16 mouse cellular contexts compared by ENCODE assay signal in the genomic region with DNA sequence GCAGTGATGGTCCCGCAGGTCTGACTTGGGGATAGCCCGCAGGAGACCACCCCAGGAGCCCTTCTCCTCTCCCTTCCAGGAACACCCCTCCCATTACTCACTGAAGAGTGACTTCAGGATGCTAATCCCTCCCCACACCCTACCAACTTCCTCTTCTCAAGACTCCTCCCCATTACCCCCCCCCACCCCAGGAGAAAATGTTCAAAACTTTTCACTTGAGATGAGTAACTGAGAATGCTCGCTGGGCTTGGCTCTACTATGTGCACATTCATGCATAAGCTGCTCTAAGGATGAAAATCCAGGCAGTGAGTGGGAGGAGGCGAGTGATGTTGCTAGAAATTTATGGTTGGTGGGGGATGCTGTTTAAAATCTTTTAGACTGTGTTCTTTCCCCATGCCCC. TPM values are rescaled to one million over a fixed set of nuclear protein-coding genes. Genes with fewer than 3 reads are reported as not detected.
DNase-seq lines count a peak whose midpoint lies in the region; ATAC-seq and TF ChIP-seq lines count a peak whose summit lies in the region.
"Had no signal": no experiment of that assay in that cellular context is flagged by ENCODE, and none has a peak within 500 bp of the region (broad histone marks: within the 10 kb centered on the region; RNA-seq: fewer than 3 reads in every experiment).

No protein-coding gene starts in this region.

- H3K79me2 ChIP-seq in MEL (ENCODE audit: control insufficient read depth, insufficient read depth, low read length, poor library complexity) = no peaks in the 10 kb centered on the region

- H3K4me1 ChIP-seq in lung, postnatal 0 days (ENCODE audit: insufficient read depth, low read depth, low read length) = peaks cover 17% of the 10 kb centered on the region
- H3K4me1 ChIP-seq in MEL (ENCODE audit: control insufficient read depth in 1 of 2, insufficient read depth in 2 of 2, low read length in 2 of 2) = peaks cover 0 to 27% of the 10 kb centered on the region in 2 experiments; a peak in 2 of 4 replicates
- H3K4me1 ChIP-seq in stomach, embryonic 16.5 days (ENCODE audit: control insufficient read depth, insufficient read depth, low read length) = peaks cover 20% of the 10 kb centered on the region
- H3K4me1 ChIP-seq in liver, embryonic 11.5 days (replicated peaks; ENCODE audit: control insufficient read depth, insufficient read depth, low read length) = 0 out of 2 replicates have a peak, but pooled peaks cover 3% of the 10 kb centered on the region

- ATAC-seq in lung, postnatal 0 days = no peak
- peak; percentile 13 to 20; a peak in 2 of 4 replicates for ATAC-seq in hematopoietic stem cell, adult 5-6 weeks (replicated peaks in 1 of 2; ENCODE audit: insufficient read depth in 1 of 2, low FRiP score in 2 of 2, low TSS enrichment in 1 of 2, low read depth in 1 of 2, poor library complexity in 2 of 2, severe bottlenecking in 2 of 2)
- no peak for ATAC-seq in stomach, embryonic 16.5 days (ENCODE audit: insufficient read depth, low FRiP score)
- no peak for ATAC-seq in liver, embryonic 11.5 days (replicated peaks; ENCODE audit: low FRiP score)

- DNase-seq in lung, postnatal 0 days (ENCODE audit: low spot score) = peak; percentile 52
- no peak for DNase-seq in lung, postnatal 10 days
- peak; percentile 70 for DNase-seq in MEL (ENCODE audit: low read depth, low spot score)
- DNase-seq in liver, embryonic 11.5 days (ENCODE audit: low spot score) = no peak
- DNase-seq in layer of hippocampus, postnatal 25 days (ENCODE audit: extremely low spot score in 1 of 2, low spot score in 1 of 2) = no peak
- DNase-seq in cerebellum, postnatal 4 days (ENCODE audit: low spot score in 2 of 2) = no peak
- DNase-seq: cerebellum, adult 11-12 months; gastrocnemius, postnatal 25 days had no signal

- TF ChIP-seq CTCF in lung, postnatal 0 days (IDR thresholded peaks at IDR 0.05) = no peak
- TF ChIP-seq CTCF in MEL (IDR thresholded peaks at IDR 0.05 in 2 of 3, conservative IDR thresholded peaks at IDR 0.05 in 1 of 3; ENCODE audit: control insufficient read depth in 1 of 3, insufficient read depth in 1 of 3, low read depth in 2 of 3, low read length in 3 of 3, poor library complexity in 1 of 3, severe bottlenecking in 1 of 3) = no peak

- TF ChIP-seq RAD21 in MEL (IDR thresholded peaks at IDR 0.05; ENCODE audit: low read depth, low read length) = no peak

- no peaks in the 10 kb centered on the region for H3K36me3 ChIP-seq in lung, postnatal 0 days (ENCODE audit: insufficient read depth, low read length)
- H3K36me3 ChIP-seq in MEL (ENCODE audit: control insufficient read depth in 1 of 2, insufficient read depth in 2 of 2, low read length in 2 of 2) = peaks cover 0 to 15% of the 10 kb centered on the region in 2 experiments; a peak in 2 of 4 replicates
- no peaks in the 10 kb centered on the region for H3K36me3 ChIP-seq in stomach, embryonic 16.5 days (ENCODE audit: control insufficient read depth, insufficient read depth, low read length)
- H3K36me3 ChIP-seq in liver, embryonic 11.5 days (ENCODE audit: control insufficient read depth, insufficient read depth, low read length) = no peaks in the 10 kb centered on the region
- H3K36me3 ChIP-seq: intestine, embryonic 15.5 days had no signal

- no peak overlapping the region for H3K4me3 ChIP-seq in lung, postnatal 0 days (ENCODE audit: low read depth, low read length)
- no peak overlapping the region for H3K4me3 ChIP-seq in MEL (ENCODE audit: control insufficient read depth in 1 of 2, insufficient read depth in 1 of 2, low read depth in 2 of 2, low read length in 2 of 2)
- H3K4me3 ChIP-seq in stomach, embryonic 16.5 days (replicated peaks; ENCODE audit: low read length) = no peak overlapping the region
- no peak overlapping the region for H3K4me3 ChIP-seq in liver, embryonic 11.5 days (ENCODE audit: low read depth, low read length)

- no peak overlapping the region for H3K27ac ChIP-seq in lung, postnatal 0 days (ENCODE audit: low read length)
- H3K27ac ChIP-seq in MEL (ENCODE audit: control insufficient read depth, low read depth, low read length) = no peak overlapping the region
- H3K27ac ChIP-seq in stomach, embryonic 16.5 days (ENCODE audit: low read length) = peak overlapping the region; percentile 93; the same call in 1 of the 2 replicates
- H3K27ac ChIP-seq in liver, embryonic 11.5 days (ENCODE audit: low read depth, low read length) = no peak overlapping the region
- H3K27ac ChIP-seq: forebrain, embryonic 13.5 days; intestine, embryonic 15.5 days had no signal

- no peaks in the 10 kb centered on the region for H3K9me3 ChIP-seq in lung, postnatal 0 days (ENCODE audit: low read length)
- no peaks in the 10 kb centered on the region for H3K9me3 ChIP-seq in MEL (replicated peaks; ENCODE audit: insufficient read depth, low read length)
- H3K9me3 ChIP-seq in stomach, embryonic 16.5 days (replicated peaks; ENCODE audit: control insufficient read depth, low read length) = no peaks in the 10 kb centered on the region
- no peaks in the 10 kb centered on the region for H3K9me3 ChIP-seq in liver, embryonic 11.5 days (ENCODE audit: control insufficient read depth, low read length)
- H3K9me3 ChIP-seq: forebrain, embryonic 13.5 days; intestine, embryonic 15.5 days had no signal

- no peak for TF ChIP-seq POLR2A in MEL (IDR thresholded peaks at IDR 0.05; ENCODE audit: control insufficient read depth in 1 of 2, insufficient read depth in 1 of 2, low read depth in 1 of 2, low read length in 2 of 2, poor library complexity in 1 of 2)

- no peak overlapping the region for H3K9ac ChIP-seq in lung, postnatal 0 days (replicated peaks; ENCODE audit: low read depth)
- no peak overlapping the region for H3K9ac ChIP-seq in MEL (ENCODE audit: control insufficient read depth, low read depth, low read length, poor library complexity, severe bottlenecking)
- H3K9ac ChIP-seq in stomach, embryonic 16.5 days (ENCODE audit: low read length) = no peak overlapping the region
- no peak overlapping the region for H3K9ac ChIP-seq in liver, embryonic 11.5 days (ENCODE audit: low read depth, low read length)

- no peak overlapping the region for H3K4me2 ChIP-seq in lung, postnatal 0 days (replicated peaks; ENCODE audit: low read depth, low read length)
- peak overlapping the region; percentile 67 for H3K4me2 ChIP-seq in stomach, embryonic 16.5 days (ENCODE audit: low read depth, low read length)
- H3K4me2 ChIP-seq in liver, embryonic 11.5 days = no peak overlapping the region

- no peaks in the 10 kb centered on the region for H3K27me3 ChIP-seq in lung, postnatal 0 days (replicated peaks; ENCODE audit: insufficient read depth, low read length)
- H3K27me3 ChIP-seq in MEL (ENCODE audit: control insufficient read depth in 1 of 2, insufficient read depth in 2 of 2, low read length in 2 of 2) = no peaks in the 10 kb centered on the region
- H3K27me3 ChIP-seq in stomach, embryonic 16.5 days (ENCODE audit: control insufficient read depth, insufficient read depth, low read length) = no peaks in the 10 kb centered on the region
- no peaks in the 10 kb centered on the region for H3K27me3 ChIP-seq in liver, embryonic 11.5 days (replicated peaks; ENCODE audit: control insufficient read depth, insufficient read depth, low read length)
- H3K27me3 ChIP-seq: intestine, embryonic 15.5 days had no signal

- WGBS in lung, postnatal 0 days = 74% methylated on average over 4 of the region's 4 CpGs
- WGBS in stomach, embryonic 16.5 days = 65% methylated on average over 4 of the region's 4 CpGs
- WGBS in liver, embryonic 11.5 days = 42% methylated on average over 4 of the region's 4 CpGs

- TF ChIP-seq EP300 in lung, postnatal 0 days (IDR thresholded peaks at IDR 0.05) = no peak
- TF ChIP-seq EP300 in MEL (IDR thresholded peaks at IDR 0.05; ENCODE audit: low read depth in 1 of 2, low read length in 2 of 2) = no peak

RNA-seq across cellular contexts. Expression of gene S100a6, which starts 0.6 kb away (rescaled TPM):
- 1,618 and 1,721 TPM in 2 replicates for polyA plus RNA-seq in lung, postnatal 0 days (2015; fragmentation: Nextera tagmentation; extraction: Ambion mirVana)
- 0.85 and 2.1 TPM in 2 replicates for total RNA-seq in MEL (2012; rRNA removed)
- 1 to 10 TPM in 1 of 2 experiments, not detected in 1; 4.7 TPM for polyA plus RNA-seq in MEL (2012; ENCODE audit: insufficient read depth in 1 of 2, insufficient read length in 2 of 2, low read depth in 1 of 2, low replicate concordance in 2 of 2, missing spikeins in 1 of 2)
- 37.1 and 121 TPM in 2 replicates for total RNA-seq in hematopoietic stem cell, adult 5-6 weeks (2017)
- polyA plus RNA-seq in stomach, embryonic 16.5 days (2015; fragmentation: Nextera tagmentation; extraction: Ambion mirVana) = 820 and 892 TPM in 2 replicates
- 13.9 and 14.6 TPM in 2 replicates for polyA plus RNA-seq in liver, embryonic 11.5 days (2014; fragmentation: Nextera tagmentation; extraction: Ambion mirVana)
- 10 to 100 TPM; 23.1 to 24.9 TPM for total RNA-seq in layer of hippocampus, postnatal 25 days (2021)

RNA-seq across cellular contexts. Expression of gene S100a5, which starts 3.7 kb away (rescaled TPM):
- polyA plus RNA-seq in lung, postnatal 0 days (2015; fragmentation: Nextera tagmentation; extraction: Ambion mirVana) = not detected in 2 replicates
- not detected in 2 replicates for total RNA-seq in MEL (2012; rRNA removed)
- polyA plus RNA-seq in MEL (2012; ENCODE audit: insufficient read depth in 1 of 2, insufficient read length in 2 of 2, low read depth in 1 of 2, low replicate concordance in 2 of 2, missing spikeins in 1 of 2) = not detected
- total RNA-seq in hematopoietic stem cell, adult 5-6 weeks (2017) = not detected in 2 replicates
- 4.5 and 5.2 TPM in 2 replicates for polyA plus RNA-seq in stomach, embryonic 16.5 days (2015; fragmentation: Nextera tagmentation; extraction: Ambion mirVana)
- polyA plus RNA-seq in liver, embryonic 11.5 days (2014; fragmentation: Nextera tagmentation; extraction: Ambion mirVana) = not detected in 2 replicates
- not detected for total RNA-seq in layer of hippocampus, postnatal 25 days (2021)
- total RNA-seq: adrenal gland, adult 2 months; gastrocnemius, postnatal 25 days; liver, adult 2 months had no signal
- polyA plus RNA-seq: adrenal gland, adult 2 months; embryonic facial prominence, embryonic 11.5 days; forebrain, embryonic 13.5 days; heart, embryonic 16.5 days; liver, adult 2 months had no signal

RNA-seq across cellular contexts. Expression of gene S100a4, which starts 8.5 kb away (rescaled TPM):
- 18.4 and 24.3 TPM in 2 replicates for polyA plus RNA-seq in lung, postnatal 0 days (2015; fragmentation: Nextera tagmentation; extraction: Ambion mirVana)
- total RNA-seq in MEL (2012; rRNA removed) = 0.73 and 0.82 TPM in 2 replicates
- 1 to 10 TPM in 1 of 2 experiments, not detected in 1; 2.3 TPM for polyA plus RNA-seq in MEL (2012; ENCODE audit: insufficient read depth in 1 of 2, insufficient read length in 2 of 2, low read depth in 1 of 2, low replicate concordance in 2 of 2, missing spikeins in 1 of 2)
- 29.5 and 78.7 TPM in 2 replicates for total RNA-seq in hematopoietic stem cell, adult 5-6 weeks (2017)
- polyA plus RNA-seq in stomach, embryonic 16.5 days (2015; fragmentation: Nextera tagmentation; extraction: Ambion mirVana) = 12.5 and 15.1 TPM in 2 replicates
- 0.69 and 0.77 TPM in 2 replicates for polyA plus RNA-seq in liver, embryonic 11.5 days (2014; fragmentation: Nextera tagmentation; extraction: Ambion mirVana)
- 1 to 10 TPM; 4.1 to 6.5 TPM for total RNA-seq in layer of hippocampus, postnatal 25 days (2021)

RNA-seq across cellular contexts. Expression of gene Gm42674, which starts 10.4 kb away (rescaled TPM):
- polyA plus RNA-seq in lung, postnatal 0 days (2015; fragmentation: Nextera tagmentation; extraction: Ambion mirVana) = not detected in 2 replicates
- total RNA-seq in MEL (2012; rRNA removed) = not detected in 2 replicates
- polyA plus RNA-seq in MEL (2012; ENCODE audit: insufficient read depth in 1 of 2, insufficient read length in 2 of 2, low read depth in 1 of 2, low replicate concordance in 2 of 2, missing spikeins in 1 of 2) = not detected
- not detected in 2 replicates for total RNA-seq in hematopoietic stem cell, adult 5-6 weeks (2017)
- not detected in 2 replicates for polyA plus RNA-seq in stomach, embryonic 16.5 days (2015; fragmentation: Nextera tagmentation; extraction: Ambion mirVana)
- not detected in 2 replicates for polyA plus RNA-seq in liver, embryonic 11.5 days (2014; fragmentation: Nextera tagmentation; extraction: Ambion mirVana)
- not detected for total RNA-seq in layer of hippocampus, postnatal 25 days (2021)
- total RNA-seq: adrenal gland, adult 2 months; gastrocnemius, postnatal 25 days; liver, adult 2 months had no signal
- polyA plus RNA-seq: adrenal gland, adult 2 months; embryonic facial prominence, embryonic 11.5 days; forebrain, embryonic 13.5 days; heart, embryonic 16.5 days; intestine, embryonic 15.5 days; liver, adult 2 months had no signal

RNA-seq across cellular contexts. Expression of gene S100a2, which starts 22.0 kb away (rescaled TPM):
- polyA plus RNA-seq in lung, postnatal 0 days (2015; fragmentation: Nextera tagmentation; extraction: Ambion mirVana) = 0.66 TPM in 1 of 2 replicates, not detected in the other
- not detected in 2 replicates for total RNA-seq in MEL (2012; rRNA removed)
- polyA plus RNA-seq in MEL (2012; ENCODE audit: insufficient read depth in 1 of 2, insufficient read length in 2 of 2, low read depth in 1 of 2, low replicate concordance in 2 of 2, missing spikeins in 1 of 2) = not detected
- total RNA-seq in hematopoietic stem cell, adult 5-6 weeks (2017) = not detected in 2 replicates
- 0.93 and 1.3 TPM in 2 replicates for polyA plus RNA-seq in stomach, embryonic 16.5 days (2015; fragmentation: Nextera tagmentation; extraction: Ambion mirVana)
- not detected in 2 replicates for polyA plus RNA-seq in liver, embryonic 11.5 days (2014; fragmentation: Nextera tagmentation; extraction: Ambion mirVana)
- not detected for total RNA-seq in layer of hippocampus, postnatal 25 days (2021)
- total RNA-seq: adrenal gland, adult 2 months; gastrocnemius, postnatal 25 days; liver, adult 2 months had no signal
- polyA plus RNA-seq: adrenal gland, adult 2 months; embryonic facial prominence, embryonic 11.5 days; forebrain, embryonic 13.5 days; heart, embryonic 16.5 days; intestine, embryonic 15.5 days; liver, adult 2 months had no signal

Comparison
In these comparisons a context has a peak if more than half of its experiments do, and no peak if none do; other contexts are left out.
1. DNase-seq: peak in lung, postnatal 0 days (single experiment) and MEL (single experiment); none in lung, postnatal 10 days (single experiment), liver, embryonic 11.5 days (single experiment), layer of hippocampus, postnatal 25 days (0 of 2) and cerebellum, postnatal 4 days (0 of 2).
2. ATAC-seq: peak in hematopoietic stem cell, adult 5-6 weeks (2 of 2); none in lung, postnatal 0 days (single experiment), stomach, embryonic 16.5 days (single experiment) and liver, embryonic 11.5 days (single experiment).